Mouse (Mus musculus): ENCODE measurements around the gene Wdr31. TPM values are rescaled to one million over a fixed set of nuclear protein-coding genes. Genes with fewer than 3 reads are reported as not detected.
A peak's percentile ranks its signal among the peaks of the same experiment; 100 is the strongest.

Gene Wdr31
- polyA plus RNA-seq (2014; fragmentation: Nextera tagmentation; extraction: Ambion mirVana), result 6.4 and 7.1 TPM in 2 replicates

DNA sequence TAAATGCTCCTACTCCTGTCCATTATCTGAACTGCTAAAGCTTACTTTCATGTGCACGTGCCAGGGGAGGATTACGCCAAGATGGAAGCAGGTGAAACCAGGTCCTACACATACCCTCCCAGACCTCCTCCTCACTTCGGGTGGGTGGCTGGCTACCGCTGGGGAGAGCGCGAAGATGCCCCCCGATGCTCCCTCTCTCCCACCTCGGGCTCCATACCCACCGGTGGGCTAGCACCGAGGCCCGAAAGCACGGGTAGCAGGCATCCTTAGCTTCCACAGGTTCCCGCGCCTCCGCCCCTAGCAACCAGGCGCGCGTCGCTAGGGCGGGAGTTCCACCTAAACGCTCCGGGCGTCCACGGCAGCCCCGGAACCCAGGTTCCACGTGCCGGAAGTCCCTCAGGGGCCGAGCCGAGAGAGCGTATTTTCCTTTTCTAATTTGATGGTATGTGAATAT, at the start of gene Wdr31:
TSS of gene Wdr31 (minus strand) at position 299 of the 454 bp plus-strand sequence.
- H3K9me3 ChIP-seq (replicated peaks; ENCODE audit: control insufficient read depth, low read length), result no peaks in the 10 kb centered on the region
- WGBS, result under 1% methylated on average over 30 of the region's 30 CpGs
- no peaks in the 10 kb centered on the region for H3K4me1 ChIP-seq (ENCODE audit: control insufficient read depth, insufficient read depth, low read length)
- peak; percentile 88 for ATAC-seq (replicated peaks; ENCODE audit: insufficient number of reproducible peaks, low FRiP score, low TSS enrichment, low read depth)
- peak within 1 kb of the TSS; percentile 53 for H3K9ac ChIP-seq (replicated peaks; ENCODE audit: low read length)
- no peak within 1 kb of the TSS for H3K27ac ChIP-seq (replicated peaks; ENCODE audit: low read depth, low read length)
- H3K4me2 ChIP-seq (ENCODE audit: low read depth, low read length), result peak within 1 kb of the TSS; percentile 65
- DNase-seq (ENCODE audit: low spot score), result peak; percentile 84
- H3K27me3 ChIP-seq (ENCODE audit: control insufficient read depth, insufficient read depth, low read length), result no peaks in the 10 kb centered on the region
- H3K4me3 ChIP-seq (ENCODE audit: low read depth, low read length), result peak within 1 kb of the TSS; percentile 40
- no peaks in the 10 kb centered on the region for H3K36me3 ChIP-seq (replicated peaks; ENCODE audit: control insufficient read depth, insufficient read depth, low read depth, low read length)

- H3K36me3 ChIP-seq (replicated peaks; ENCODE audit: control insufficient read depth, insufficient read depth, low read depth, low read length), result no peaks in the 10 kb centered on the region
- peak within 1 kb of the TSS; percentile 29 for H3K27ac ChIP-seq (replicated peaks; ENCODE audit: low read depth, low read length)
- DNase-seq (ENCODE audit: low spot score) (peak; percentile 89), ATAC-seq (replicated peaks; ENCODE audit: insufficient number of reproducible peaks, low FRiP score, low TSS enrichment, low read depth) (peak; percentile 87)
- WGBS, result 0% methylated on average over 37 of the region's 37 CpGs
- H3K27me3 ChIP-seq (ENCODE audit: control insufficient read depth, insufficient read depth, low read length), result no peaks in the 10 kb centered on the region
- H3K4me2 ChIP-seq (ENCODE audit: low read depth, low read length), result peak within 1 kb of the TSS; percentile 49
- peaks cover 6% of the 10 kb centered on the region for H3K4me1 ChIP-seq (ENCODE audit: control insufficient read depth, insufficient read depth, low read length)
- H3K4me3 ChIP-seq (ENCODE audit: low read depth, low read length), result peak within 1 kb of the TSS; percentile 54
- peak within 1 kb of the TSS; percentile 59 for H3K9ac ChIP-seq (replicated peaks; ENCODE audit: low read length)
- no peaks in the 10 kb centered on the region for H3K9me3 ChIP-seq (replicated peaks; ENCODE audit: control insufficient read depth, low read length)
Observed at GRCm38 (mm10) chr4:62519849-62520233, 49.1 kb upstream of the Wdr31 start, which contains the start of gene Alad. TSS of gene Alad (minus strand) at chr4:62519918.

DNA sequence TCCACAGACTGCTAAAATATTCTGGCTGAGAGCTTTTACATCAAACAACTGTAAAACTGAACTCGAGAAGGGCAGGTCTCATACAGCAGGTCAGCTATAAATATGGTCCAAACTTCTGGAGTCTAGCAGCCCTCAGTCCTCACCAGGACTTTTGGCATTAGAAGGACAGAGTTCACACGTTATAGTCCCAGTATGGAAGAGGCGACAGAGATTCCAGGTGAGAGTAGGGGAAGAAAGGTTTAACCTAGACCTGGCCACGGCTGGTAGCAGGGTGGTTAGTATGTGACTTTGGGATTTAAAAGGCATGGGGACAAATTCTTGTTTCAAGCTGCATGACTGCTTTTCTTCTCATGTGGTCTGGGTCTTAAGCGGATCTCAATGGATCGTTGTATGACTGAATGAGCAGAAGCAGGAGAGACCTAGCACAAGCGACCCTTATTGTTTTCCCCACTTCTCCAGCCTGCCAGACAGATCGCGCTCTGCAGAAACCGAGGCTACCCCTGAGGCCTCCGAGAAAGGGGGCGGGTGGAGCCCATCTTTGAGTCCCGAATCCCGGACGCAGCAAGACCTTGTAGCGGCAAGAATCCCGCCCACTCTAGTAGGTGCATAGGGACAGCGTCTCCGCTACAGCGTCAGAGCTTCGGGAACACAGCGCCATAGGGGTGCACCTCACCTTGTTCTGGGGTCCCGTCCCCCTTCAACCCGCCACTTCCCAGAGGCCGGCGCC, 48.6 kb upstream of the Wdr31 start:
- Histone ChIP-seq H3K4me1 (ENCODE audit: control insufficient read depth, insufficient read depth, low read length) (peaks cover 6% of the 10 kb centered on the region), H3K27ac (replicated peaks; ENCODE audit: low read depth, low read length) (peak overlapping the region; percentile 29), H3K9me3 (replicated peaks; ENCODE audit: control insufficient read depth, low read length) (no peaks in the 10 kb centered on the region)

GRCm38 (mm10) chr4:62518416-62519121, 47.9 kb upstream of the Wdr31 start:
- Histone ChIP-seq H3K9me3 (replicated peaks; ENCODE audit: control insufficient read depth, low read length) (no peaks in the 10 kb centered on the region), H3K4me2 (ENCODE audit: low read depth, low read length) (peak overlapping the region; percentile 49), H3K27me3 (ENCODE audit: control insufficient read depth, insufficient read depth, low read length) (no peaks in the 10 kb centered on the region), H3K27ac (replicated peaks; ENCODE audit: low read depth, low read length) (no peak overlapping the region), H3K36me3 (replicated peaks; ENCODE audit: control insufficient read depth, insufficient read depth, low read depth, low read length) (no peaks in the 10 kb centered on the region), H3K4me1 (ENCODE audit: control insufficient read depth, insufficient read depth, low read length) (peaks cover 4% of the 10 kb centered on the region), H3K4me3 (ENCODE audit: low read depth, low read length) (peak overlapping the region; percentile 54), H3K9ac (replicated peaks; ENCODE audit: low read length) (peak overlapping the region; percentile 59)
- DNase-seq (ENCODE audit: low spot score) (no peak), ATAC-seq (replicated peaks; ENCODE audit: insufficient number of reproducible peaks, low FRiP score, low TSS enrichment, low read depth) (no peak)
- 46% methylated on average over 13 of the region's 13 CpGs for WGBS

More for the DNA sequence above, 48.6 kb upstream of the Wdr31 start:
- Histone ChIP-seq H3K36me3 (replicated peaks; ENCODE audit: control insufficient read depth, insufficient read depth, low read depth, low read length) (no peaks in the 10 kb centered on the region), H3K9ac (replicated peaks; ENCODE audit: low read length) (peak overlapping the region; percentile 59), H3K4me3 (ENCODE audit: low read depth, low read length) (peak overlapping the region; percentile 54), H3K27me3 (ENCODE audit: control insufficient read depth, insufficient read depth, low read length) (no peaks in the 10 kb centered on the region), H3K4me2 (ENCODE audit: low read depth, low read length) (peak overlapping the region; percentile 49)
- DNase-seq (ENCODE audit: low spot score), result no peak
- no peak; the same call in 1 of the 2 replicates for ATAC-seq (replicated peaks; ENCODE audit: insufficient number of reproducible peaks, low FRiP score, low TSS enrichment, low read depth)
- WGBS, result 2% methylated on average over 26 of the region's 26 CpGs

- H3K36me3 ChIP-seq (replicated peaks; ENCODE audit: control insufficient read depth, insufficient read depth, low read depth, low read length), result no peaks in the 10 kb centered on the region
- no peak for ATAC-seq (replicated peaks; ENCODE audit: insufficient number of reproducible peaks, low FRiP score, low TSS enrichment, low read depth)
- no peak for DNase-seq (ENCODE audit: low spot score)
- H3K4me2 ChIP-seq (ENCODE audit: low read depth, low read length), result no peak overlapping the region
- no peak overlapping the region; the same call in 1 of the 2 replicates for H3K9ac ChIP-seq (replicated peaks; ENCODE audit: low read length)
- no peaks in the 10 kb centered on the region for H3K27me3 ChIP-seq (ENCODE audit: control insufficient read depth, insufficient read depth, low read length)
- WGBS, result 73% methylated on average over 10 of the region's 10 CpGs
- H3K27ac ChIP-seq (replicated peaks; ENCODE audit: low read depth, low read length), result no peak overlapping the region
- H3K4me3 ChIP-seq (ENCODE audit: low read depth, low read length), result no peak overlapping the region
- H3K9me3 ChIP-seq (replicated peaks; ENCODE audit: control insufficient read depth, low read length), result no peaks in the 10 kb centered on the region
- peaks cover 4% of the 10 kb centered on the region for H3K4me1 ChIP-seq (ENCODE audit: control insufficient read depth, insufficient read depth, low read length)
Observed at GRCm38 (mm10) chr4:62517538-62518415, 47.1 kb upstream of the Wdr31 start.

- Histone ChIP-seq H3K4me3 (ENCODE audit: low read depth, low read length) (no peak overlapping the region), H3K9me3 (replicated peaks; ENCODE audit: control insufficient read depth, low read length) (no peaks in the 10 kb centered on the region), H3K27ac (replicated peaks; ENCODE audit: low read depth, low read length) (no peak overlapping the region), H3K9ac (replicated peaks; ENCODE audit: low read length) (no peak overlapping the region), H3K4me2 (ENCODE audit: low read depth, low read length) (no peak overlapping the region; the same call in 1 of the 2 replicates), H3K4me1 (ENCODE audit: control insufficient read depth, insufficient read depth, low read length) (peaks cover 4% of the 10 kb centered on the region), H3K27me3 (ENCODE audit: control insufficient read depth, insufficient read depth, low read length) (no peaks in the 10 kb centered on the region), H3K36me3 (replicated peaks; ENCODE audit: control insufficient read depth, insufficient read depth, low read depth, low read length) (no peaks in the 10 kb centered on the region; the same call in 1 of the 2 replicates)
- no peak for ATAC-seq (replicated peaks; ENCODE audit: insufficient number of reproducible peaks, low FRiP score, low TSS enrichment, low read depth)
- WGBS, result 81% methylated on average over 8 of the region's 8 CpGs
- no peak for DNase-seq (ENCODE audit: low spot score)
Observed at GRCm38 (mm10) chr4:62517046-62517445, 46.4 kb upstream of the Wdr31 start.

DNA sequence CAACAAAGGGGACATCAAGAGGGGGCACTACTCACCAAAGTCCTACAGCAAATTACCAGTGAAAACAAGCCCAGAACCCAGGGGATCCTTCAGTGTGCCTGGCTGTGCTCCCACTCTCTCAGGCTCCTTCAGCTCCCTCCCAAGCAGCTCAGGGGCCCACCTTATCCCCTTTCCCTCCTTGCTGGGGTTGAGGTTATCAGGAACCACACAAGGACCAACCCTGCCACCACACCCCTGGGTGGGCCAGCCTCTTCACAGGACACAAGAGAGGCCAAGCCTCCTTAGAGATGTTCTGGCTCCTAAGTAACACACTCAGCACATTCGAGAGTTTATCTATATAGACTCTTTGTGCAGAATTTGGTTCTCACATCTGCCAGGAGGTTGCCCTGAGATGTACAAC, 45.9 kb upstream of the Wdr31 start:
- no peak overlapping the region for H3K27ac ChIP-seq (replicated peaks; ENCODE audit: low read depth, low read length)
- H3K36me3 ChIP-seq (replicated peaks; ENCODE audit: control insufficient read depth, insufficient read depth, low read depth, low read length), result peaks cover 2% of the 10 kb centered on the region; the same call in 1 of the 2 replicates
- H3K4me1 ChIP-seq (ENCODE audit: control insufficient read depth, insufficient read depth, low read length), result peaks cover 4% of the 10 kb centered on the region
- no peak overlapping the region for H3K9ac ChIP-seq (replicated peaks; ENCODE audit: low read length)
- H3K4me3 ChIP-seq (ENCODE audit: low read depth, low read length), result no peak overlapping the region
- no peak overlapping the region for H3K4me2 ChIP-seq (ENCODE audit: low read depth, low read length)
- H3K27me3 ChIP-seq (ENCODE audit: control insufficient read depth, insufficient read depth, low read length), result no peaks in the 10 kb centered on the region
- 83% methylated on average over 1 of the region's 1 CpGs for WGBS
- no peaks in the 10 kb centered on the region for H3K9me3 ChIP-seq (replicated peaks; ENCODE audit: control insufficient read depth, low read length)
- DNase-seq (ENCODE audit: low spot score), result no peak
- no peak for ATAC-seq (replicated peaks; ENCODE audit: insufficient number of reproducible peaks, low FRiP score, low TSS enrichment, low read depth)
